In the genomic region with DNA sequence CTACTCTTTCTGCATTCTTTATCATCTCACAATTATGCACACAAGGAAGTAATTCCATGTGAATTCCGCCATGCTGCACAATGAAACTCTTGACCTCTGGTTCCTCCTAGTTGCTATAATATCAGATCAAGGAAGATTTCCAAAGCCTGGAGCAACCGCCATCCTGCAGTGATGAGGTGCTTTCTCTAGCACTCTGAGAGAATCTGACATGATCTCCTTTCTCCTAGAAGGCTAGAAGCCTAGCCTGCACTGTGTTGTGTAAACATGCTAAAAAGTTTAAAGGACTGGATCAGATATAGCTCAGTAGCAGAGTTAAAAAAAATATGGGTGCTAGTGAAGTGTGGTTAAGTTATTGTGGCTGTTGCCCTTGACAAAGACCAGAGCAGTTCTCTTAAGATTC, we compare ENCODE assay signal across 24 mouse cellular contexts. TPM values are rescaled to one million over a fixed set of nuclear protein-coding genes. Genes with fewer than 3 reads are reported as not detected.
DNase-seq lines count a peak whose midpoint lies in the region; ATAC-seq and TF ChIP-seq lines count a peak whose summit lies in the region.
"Had no signal": no experiment of that assay in that cellular context is flagged by ENCODE, and none has a peak within 500 bp of the region (broad histone marks: within the 10 kb centered on the region; RNA-seq: fewer than 3 reads in every experiment).

No protein-coding gene starts in this region.

- no peaks in the 10 kb centered on the region for H3K4me1 ChIP-seq in lung, embryonic 14.5 days (ENCODE audit: insufficient read depth)
- no peaks in the 10 kb centered on the region for H3K4me1 ChIP-seq in lung, embryonic 16.5 days (replicated peaks; ENCODE audit: control insufficient read depth, insufficient read depth, low read length)
- H3K4me1 ChIP-seq in midbrain, embryonic 11.5 days (ENCODE audit: control insufficient read depth, insufficient read depth, low read length), result no peaks in the 10 kb centered on the region
- no peaks in the 10 kb centered on the region for H3K4me1 ChIP-seq in midbrain, embryonic 13.5 days (replicated peaks)
- H3K4me1 ChIP-seq: forebrain, embryonic 13.5 days had no signal

- H3K4me3 ChIP-seq in lung, embryonic 14.5 days (ENCODE audit: low read depth, low read length), result no peak overlapping the region
- no peak overlapping the region for H3K4me3 ChIP-seq in lung, embryonic 16.5 days (ENCODE audit: low read length)
- no peak overlapping the region for H3K4me3 ChIP-seq in midbrain, embryonic 11.5 days (ENCODE audit: low read depth, low read length)
- H3K4me3 ChIP-seq in midbrain, embryonic 13.5 days (replicated peaks), result no peak overlapping the region
- H3K4me3 ChIP-seq: embryonic facial prominence, embryonic 10.5 days; embryonic facial prominence, embryonic 12.5 days; forebrain, embryonic 13.5 days; forebrain, embryonic 15.5 days had no signal

- H3K27me3 ChIP-seq in lung, embryonic 14.5 days (ENCODE audit: insufficient read depth, low read length), result no peaks in the 10 kb centered on the region
- H3K27me3 ChIP-seq in lung, embryonic 16.5 days (ENCODE audit: control insufficient read depth, insufficient read depth, low read depth, low read length), result no peaks in the 10 kb centered on the region
- no peaks in the 10 kb centered on the region for H3K27me3 ChIP-seq in midbrain, embryonic 11.5 days (ENCODE audit: control insufficient read depth, insufficient read depth, low read length)
- no peaks in the 10 kb centered on the region for H3K27me3 ChIP-seq in midbrain, embryonic 13.5 days
- H3K27me3 ChIP-seq: CH12.LX; embryonic facial prominence, embryonic 12.5 days; forebrain, embryonic 13.5 days; forebrain, embryonic 15.5 days; Patski had no signal

- no peak overlapping the region for H3K9ac ChIP-seq in lung, embryonic 14.5 days
- no peak overlapping the region for H3K9ac ChIP-seq in lung, embryonic 16.5 days (ENCODE audit: low read length)
- H3K9ac ChIP-seq in midbrain, embryonic 11.5 days (ENCODE audit: low read length), result no peak overlapping the region
- no peak overlapping the region for H3K9ac ChIP-seq in midbrain, embryonic 13.5 days (replicated peaks)
- H3K9ac ChIP-seq: embryonic facial prominence, embryonic 12.5 days; forebrain, embryonic 13.5 days; forebrain, embryonic 15.5 days had no signal

- H3K4me2 ChIP-seq in lung, embryonic 14.5 days, result no peak overlapping the region
- no peak overlapping the region for H3K4me2 ChIP-seq in lung, embryonic 16.5 days (ENCODE audit: low read depth, low read length)
- H3K4me2 ChIP-seq in midbrain, embryonic 11.5 days, result no peak overlapping the region
- no peak overlapping the region for H3K4me2 ChIP-seq in midbrain, embryonic 13.5 days (replicated peaks)
- H3K4me2 ChIP-seq: embryonic facial prominence, embryonic 12.5 days; forebrain, embryonic 13.5 days; forebrain, embryonic 15.5 days had no signal

- no peak overlapping the region for H3K27ac ChIP-seq in lung, embryonic 14.5 days (ENCODE audit: low read depth)
- no peak overlapping the region for H3K27ac ChIP-seq in lung, embryonic 16.5 days (ENCODE audit: low read length)
- no peak overlapping the region for H3K27ac ChIP-seq in midbrain, embryonic 11.5 days (ENCODE audit: low read depth, low read length)
- H3K27ac ChIP-seq in midbrain, embryonic 13.5 days, result no peak overlapping the region
- H3K27ac ChIP-seq: embryonic facial prominence, embryonic 10.5 days; embryonic facial prominence, embryonic 12.5 days; forebrain, embryonic 13.5 days; forebrain, embryonic 15.5 days had no signal

- H3K36me3 ChIP-seq in lung, embryonic 14.5 days (ENCODE audit: insufficient read depth), result no peaks in the 10 kb centered on the region
- H3K36me3 ChIP-seq in lung, embryonic 16.5 days (ENCODE audit: control insufficient read depth, insufficient read depth, low read length), result no peaks in the 10 kb centered on the region
- no peaks in the 10 kb centered on the region for H3K36me3 ChIP-seq in midbrain, embryonic 11.5 days (ENCODE audit: control insufficient read depth, insufficient read depth, low read length)
- no peaks in the 10 kb centered on the region for H3K36me3 ChIP-seq in midbrain, embryonic 13.5 days
- H3K36me3 ChIP-seq: embryonic facial prominence, embryonic 10.5 days; embryonic facial prominence, embryonic 12.5 days; forebrain, embryonic 15.5 days; G1E had no signal

- DNase-seq in lung, embryonic 14.5 days, result peak; percentile 51
- DNase-seq in lung, postnatal 10 days, result no peak
- DNase-seq in lung, adult 18-20 months, result no peak
- DNase-seq in midbrain, embryonic 11.5 days (ENCODE audit: low spot score, missing footprints), result peak; percentile 44
- DNase-seq: adrenal gland, adult 8-10 months; adrenal gland, postnatal 14 days; adrenal gland, postnatal 36 days; B cell, adult 2 months; cerebellum, adult 11-12 months; cerebellum, adult 2 months; cerebellum, adult 9-10 months; cerebellum, postnatal 10 days; cerebellum, postnatal 25 days had no signal

- WGBS in lung, embryonic 14.5 days, result 49% methylated on average over 2 of the region's 2 CpGs
- WGBS in lung, embryonic 16.5 days, result 47% methylated on average over 2 of the region's 2 CpGs
- 83% methylated on average over 2 of the region's 2 CpGs for WGBS in midbrain, embryonic 11.5 days
- WGBS in midbrain, embryonic 13.5 days, result 88% methylated on average over 2 of the region's 2 CpGs

- no peaks in the 10 kb centered on the region for H3K9me3 ChIP-seq in lung, embryonic 14.5 days (ENCODE audit: low read depth, low read length)
- H3K9me3 ChIP-seq in lung, embryonic 16.5 days (ENCODE audit: control insufficient read depth, low read length), result no peaks in the 10 kb centered on the region
- no peaks in the 10 kb centered on the region for H3K9me3 ChIP-seq in midbrain, embryonic 11.5 days (ENCODE audit: control insufficient read depth, low read length)
- H3K9me3 ChIP-seq in midbrain, embryonic 13.5 days, result no peaks in the 10 kb centered on the region
- H3K9me3 ChIP-seq: embryonic facial prominence, embryonic 10.5 days; embryonic facial prominence, embryonic 12.5 days; forebrain, embryonic 13.5 days; forebrain, embryonic 15.5 days; G1E had no signal

- peak; percentile 49; the same call in 1 of the 2 replicates for ATAC-seq in lung, embryonic 14.5 days (ENCODE audit: insufficient read depth)
- peak; percentile 81 for ATAC-seq in lung, embryonic 16.5 days (ENCODE audit: low read depth)
- no peak for ATAC-seq in midbrain, embryonic 11.5 days (ENCODE audit: low FRiP score)
- no peak for ATAC-seq in midbrain, embryonic 13.5 days
- ATAC-seq: activated CD4-positive, CD25-positive, alpha-beta regulatory T cell, adult 4 months; CD4-positive, CD25-positive, alpha-beta regulatory T cell, adult 4 months; forebrain, embryonic 13.5 days; forebrain, embryonic 15.5 days; Patski had no signal

- no peak for TF ChIP-seq CTCF in lung, embryonic 14.5 days (IDR thresholded peaks at IDR 0.05; ENCODE audit: low read depth)

RNA-seq across cellular contexts. Expression of gene Fbxl7, which starts 33.2 kb away (rescaled TPM):
- 21.5 and 23.5 TPM in 2 replicates for polyA plus RNA-seq in lung, embryonic 14.5 days (2014; fragmentation: Nextera tagmentation; extraction: Ambion mirVana)
- polyA plus RNA-seq in lung, embryonic 16.5 days (2015; fragmentation: Nextera tagmentation; extraction: Ambion mirVana), result 13.7 and 14.0 TPM in 2 replicates
- polyA plus RNA-seq in midbrain, embryonic 11.5 days (2014; fragmentation: Nextera tagmentation; extraction: Ambion mirVana), result 12.1 and 13.6 TPM in 2 replicates
- 9.3 and 9.9 TPM in 2 replicates for polyA plus RNA-seq in midbrain, embryonic 13.5 days (2015; fragmentation: Nextera tagmentation; extraction: Ambion mirVana)
- polyA plus RNA-seq: G1E had no signal

Comparison
In these comparisons a context has a peak if more than half of its experiments do, and no peak if none do; other contexts are left out.
1. DNase-seq: peak in lung, embryonic 14.5 days (single experiment) and midbrain, embryonic 11.5 days (single experiment); none in lung, postnatal 10 days (single experiment) and lung, adult 18-20 months (0 of 2).
2. ATAC-seq: peak in lung, embryonic 14.5 days (single experiment) and lung, embryonic 16.5 days (single experiment); none in midbrain, embryonic 11.5 days (single experiment) and midbrain, embryonic 13.5 days (single experiment).